Mouse (Mus musculus): Measurements from ENCODE around the gene Pde3a.

Gene Pde3a

GRCm38 (mm10) chr6:141495634-141496418 lies 246.8 kb downstream of the Pde3a start:
- no peak for DNase-seq (ENCODE audit: low read depth, low spot score)

GRCm38 (mm10) chr6:141499511-141499910 lies 250.4 kb downstream of the Pde3a start:
- DNase-seq (ENCODE audit: low read depth, low spot score) = no peak

GRCm38 (mm10) chr6:141501171-141501570 lies 252.1 kb downstream of the Pde3a start:
- DNase-seq (ENCODE audit: low read depth, low spot score) = peak; percentile 28

GRCm38 (mm10) chr6:141522541-141522940 lies 273.5 kb downstream of the Pde3a start:
- no peak for DNase-seq (ENCODE audit: low read depth, low spot score)

- DNase-seq (ENCODE audit: low read depth, low spot score) = no peak
These were observed 274.9 kb downstream of the Pde3a start, which contains the start of gene Slco1c1 for GRCm38 (mm10) chr6:141523747-141524640. Slco1c1 (plus strand) TSS chr6:141524368.

- no peak for DNase-seq (ENCODE audit: low read depth, low spot score)
These were observed 276.7 kb downstream of the Pde3a start for GRCm38 (mm10) chr6:141525787-141526186.

- DNase-seq (ENCODE audit: low read depth, low spot score) = no peak
These were observed 281.8 kb downstream of the Pde3a start for GRCm38 (mm10) chr6:141530865-141531264.

- no peak for DNase-seq (ENCODE audit: low read depth, low spot score)
These were observed 288.2 kb downstream of the Pde3a start for GRCm38 (mm10) chr6:141537298-141537697.

GRCm38 (mm10) chr6:141541136-141541535 lies 292.1 kb downstream of the Pde3a start:
- peak; percentile 48 for DNase-seq (ENCODE audit: low read depth, low spot score)

GRCm38 (mm10) chr6:141543344-141543743 lies 294.3 kb downstream of the Pde3a start:
- no peak for DNase-seq (ENCODE audit: low read depth, low spot score)

Data from telencephalon, adult 2 months (tissue).